Mouse (Mus musculus): ENCODE results near the gene Foxe3. TPM values are rescaled to one million over a fixed set of nuclear protein-coding genes. Genes with fewer than 3 reads are reported as not detected.
A peak's percentile ranks its signal among the peaks of the same experiment; 100 is the strongest.
"Not testable (repeated sequence)": the region's sequence is repeated elsewhere in the genome, so short reads cannot be mapped to it uniquely, and the experiment has no call there.

Gene Foxe3
- polyA plus RNA-seq (2016; fragmentation: Nextera tagmentation; extraction: Ambion mirVana), result not detected in 2 replicates

DNA sequence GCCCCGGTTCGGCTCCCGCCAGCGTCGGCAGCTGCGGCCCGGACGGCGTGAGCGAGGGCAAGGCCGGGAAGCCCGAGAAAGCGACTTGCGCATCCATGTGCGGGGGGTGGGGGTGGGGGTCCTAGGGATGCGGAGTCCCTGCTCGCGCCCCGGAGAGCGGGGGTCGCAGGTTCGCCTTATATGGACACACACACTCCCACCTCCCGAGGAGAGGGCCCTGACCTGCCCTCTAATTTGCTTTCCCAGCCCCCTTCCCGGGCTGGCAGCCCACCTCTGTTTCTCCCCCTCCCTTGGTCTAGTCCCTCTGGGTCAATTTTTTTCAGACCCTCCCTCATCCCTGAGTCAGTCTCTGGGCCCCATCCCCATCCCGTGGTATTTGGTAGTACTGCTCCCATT is at the start of gene Foxe3:
Gene Foxe3 (minus strand): TSS at position 97 of the 396 bp plus-strand sequence.
- no peak within 1 kb of the TSS for H3K9ac ChIP-seq
- peak within 1 kb of the TSS; percentile 39 for H3K4me3 ChIP-seq
- H3K9me3 ChIP-seq (replicated peaks), result no peaks in the 10 kb centered on the region
- peaks cover 7% of the 10 kb centered on the region; the same call in 1 of the 2 replicates for H3K4me1 ChIP-seq
- peaks cover 92% of the 10 kb centered on the region for H3K27me3 ChIP-seq (replicated peaks)
- WGBS (ENCODE audit: insufficient replicate concordance), result 4% methylated on average over 20 of the region's 25 CpGs
- peak within 1 kb of the TSS; percentile 59 for H3K4me2 ChIP-seq
- H3K27ac ChIP-seq, result no peak within 1 kb of the TSS
- no peak for ATAC-seq
- H3K36me3 ChIP-seq, result no peaks in the 10 kb centered on the region

DNA sequence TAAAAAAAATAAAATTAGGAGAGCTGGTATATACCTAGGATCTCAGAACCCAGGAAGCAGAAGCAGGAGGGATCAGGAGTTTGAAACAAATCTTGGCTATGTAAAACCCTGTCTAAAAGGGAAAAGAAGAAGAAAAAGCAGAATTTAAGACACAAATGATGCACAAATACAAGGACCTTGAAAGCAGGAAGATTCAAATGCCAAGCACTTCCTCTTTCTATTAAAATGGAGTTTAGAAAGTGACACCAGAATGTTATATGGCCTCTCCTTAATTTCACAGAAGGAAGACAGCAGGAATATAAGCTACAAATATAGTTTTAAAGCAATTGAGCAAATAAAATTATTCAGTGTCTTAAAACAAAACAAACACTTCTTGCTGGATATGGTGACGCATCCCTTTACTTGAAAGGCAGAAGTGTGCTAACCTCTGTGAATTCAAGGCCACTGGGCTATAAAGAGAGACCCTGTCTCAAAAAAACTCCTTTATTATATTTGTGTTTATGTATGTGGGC is 47.5 kb upstream of the Foxe3 start:
- 85% methylated on average over 1 of the region's 1 CpGs for WGBS (ENCODE audit: insufficient replicate concordance)
- Histone ChIP-seq H3K4me1 (no peaks in the 10 kb centered on the region), H3K4me3 (no peak overlapping the region), H3K27me3 (replicated peaks) (no peaks in the 10 kb centered on the region), H3K4me2 (no peak overlapping the region), H3K27ac (no peak overlapping the region), H3K9me3 (replicated peaks) (no peaks in the 10 kb centered on the region), H3K36me3 (peaks cover 9% of the 10 kb centered on the region), H3K9ac (no peak overlapping the region)
- no peak for ATAC-seq

DNA sequence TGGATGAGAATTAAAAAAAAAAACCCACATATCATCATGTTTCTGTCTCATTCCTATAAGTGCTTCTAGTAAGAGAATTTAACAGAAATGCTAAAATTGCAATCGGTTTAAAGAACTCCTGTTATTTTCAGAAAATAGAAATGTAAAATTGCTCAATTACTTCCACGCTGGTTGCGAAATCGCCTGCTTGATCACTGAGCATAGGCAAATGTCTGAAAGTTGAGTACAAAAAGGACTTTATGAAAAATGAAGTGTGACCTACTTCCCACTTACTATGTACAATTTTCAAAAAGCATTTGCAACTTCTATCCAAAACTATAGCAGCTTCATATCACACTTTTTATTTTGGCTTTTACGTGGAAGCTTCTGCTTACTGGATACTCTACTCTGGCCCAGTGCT is 44.9 kb upstream of the Foxe3 start:
- H3K4me3 ChIP-seq, result no peak overlapping the region
- H3K4me2 ChIP-seq, result no peak overlapping the region
- no peaks in the 10 kb centered on the region for H3K4me1 ChIP-seq
- WGBS (ENCODE audit: insufficient replicate concordance), result 81% methylated on average over 5 of the region's 5 CpGs
- ATAC-seq, result no peak
- no peaks in the 10 kb centered on the region for H3K27me3 ChIP-seq (replicated peaks)
- no peak overlapping the region for H3K27ac ChIP-seq
- no peaks in the 10 kb centered on the region for H3K9me3 ChIP-seq (replicated peaks)
- peaks cover 30% of the 10 kb centered on the region for H3K36me3 ChIP-seq
- H3K9ac ChIP-seq, result no peak overlapping the region

DNA sequence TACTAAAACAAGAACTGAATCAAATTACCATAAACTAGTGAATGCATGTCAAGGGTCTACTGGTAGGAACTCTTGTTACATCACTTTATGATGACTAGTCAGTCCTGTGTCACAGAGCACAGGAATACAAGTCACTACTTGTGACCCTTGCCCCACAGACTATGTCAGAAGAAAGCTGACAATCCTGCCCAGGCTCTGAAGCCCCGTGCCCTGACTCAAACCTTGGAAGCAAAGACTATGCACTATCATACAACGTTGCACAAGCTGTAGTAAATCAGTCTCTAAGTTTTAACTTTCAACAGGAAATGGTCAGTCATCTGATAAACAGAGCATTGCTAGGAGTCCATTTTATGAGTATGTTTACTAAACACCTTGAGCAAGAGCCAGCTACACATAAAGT is 35.1 kb upstream of the Foxe3 start:
- not testable (repeated sequence) for H3K4me1 ChIP-seq; ATAC-seq; H3K4me3 ChIP-seq; H3K9ac ChIP-seq; H3K27me3 ChIP-seq (replicated peaks); H3K4me2 ChIP-seq; H3K27ac ChIP-seq; H3K9me3 ChIP-seq (replicated peaks)
- WGBS (ENCODE audit: insufficient replicate concordance), result 63% methylated on average over 2 of the region's 2 CpGs
- peaks cover 52% of the 10 kb centered on the region for H3K36me3 ChIP-seq

DNA sequence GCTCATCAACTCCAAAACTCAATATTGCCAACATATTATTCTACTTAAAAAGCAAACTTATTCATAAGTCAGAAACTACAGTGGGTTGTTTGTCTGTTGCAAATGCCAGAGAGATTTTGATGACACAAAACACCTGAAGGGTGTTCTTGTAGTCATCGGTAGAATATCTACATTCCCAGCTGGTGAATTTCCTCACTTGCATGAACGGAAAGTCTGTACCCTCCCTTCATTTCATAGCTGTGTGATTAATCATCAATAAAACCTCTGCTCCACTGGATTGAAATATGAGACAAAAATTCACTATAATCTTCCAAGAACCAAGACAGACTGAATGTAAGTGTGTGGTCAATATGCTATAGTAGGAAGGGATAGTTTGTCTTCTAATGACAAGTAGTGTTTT is 33.7 kb upstream of the Foxe3 start:
- Histone ChIP-seq H3K27me3 (replicated peaks) (no peaks in the 10 kb centered on the region), H3K36me3 (peaks cover 39% of the 10 kb centered on the region), H3K4me1 (no peaks in the 10 kb centered on the region), H3K4me3 (no peak overlapping the region), H3K4me2 (no peak overlapping the region), H3K9me3 (replicated peaks) (no peaks in the 10 kb centered on the region), H3K9ac (no peak overlapping the region), H3K27ac (no peak overlapping the region)
- no peak for ATAC-seq
- WGBS (ENCODE audit: insufficient replicate concordance), result 86% methylated on average over 2 of the region's 2 CpGs

DNA sequence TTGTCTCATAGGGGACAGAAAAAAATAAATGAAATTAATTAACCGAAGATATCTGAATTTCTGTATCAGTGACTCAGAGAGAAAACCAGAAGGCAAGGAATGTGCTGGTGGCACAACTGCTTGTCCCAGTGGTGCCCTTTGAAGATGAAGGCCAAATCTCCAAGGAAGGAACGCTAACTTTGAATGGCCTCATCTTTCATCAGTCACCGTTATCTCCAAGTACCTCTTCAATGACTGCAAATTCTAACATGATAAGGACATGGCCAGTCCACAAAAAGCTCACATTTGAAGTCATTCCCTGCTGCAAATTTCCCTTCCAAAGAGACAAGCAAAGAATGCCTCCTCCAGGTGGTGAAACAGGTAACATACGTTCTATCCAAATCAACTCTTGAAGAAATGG is 33.0 kb upstream of the Foxe3 start:
- Histone ChIP-seq H3K4me3 (no peak overlapping the region), H3K36me3 (peaks cover 33% of the 10 kb centered on the region), H3K9ac (no peak overlapping the region), H3K4me1 (no peaks in the 10 kb centered on the region), H3K4me2 (no peak overlapping the region), H3K27ac (no peak overlapping the region), H3K9me3 (replicated peaks) (no peaks in the 10 kb centered on the region), H3K27me3 (replicated peaks) (no peaks in the 10 kb centered on the region)
- 84% methylated on average over 4 of the region's 4 CpGs for WGBS (ENCODE audit: insufficient replicate concordance)
- no peak for ATAC-seq

DNA sequence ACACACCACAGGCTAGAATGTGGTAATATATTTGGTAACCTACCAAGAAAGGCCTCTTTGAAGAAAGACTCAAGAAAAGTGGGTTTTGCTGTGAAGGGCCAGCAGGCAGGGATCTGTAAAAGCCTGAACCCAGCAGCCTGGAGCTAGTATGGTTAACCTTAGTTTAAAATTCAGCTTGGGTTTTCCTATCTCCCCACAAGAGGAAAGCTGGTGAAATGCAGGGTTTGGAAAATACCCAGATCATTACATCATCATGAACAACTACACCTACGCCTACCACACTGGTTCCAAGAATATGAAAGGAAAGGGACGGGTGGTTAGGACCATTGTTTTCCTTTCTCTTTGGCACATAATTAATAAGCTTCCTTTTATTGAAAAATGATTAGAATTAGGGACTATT is 32.4 kb upstream of the Foxe3 start:
- H3K27me3 ChIP-seq (replicated peaks), result no peaks in the 10 kb centered on the region
- H3K27ac ChIP-seq, result no peak overlapping the region
- no peak overlapping the region for H3K4me3 ChIP-seq
- no peak overlapping the region for H3K9ac ChIP-seq
- no peaks in the 10 kb centered on the region for H3K9me3 ChIP-seq (replicated peaks)
- H3K4me2 ChIP-seq, result no peak overlapping the region
- 83% methylated on average over 2 of the region's 2 CpGs for WGBS (ENCODE audit: insufficient replicate concordance)
- ATAC-seq, result no peak
- peaks cover 33% of the 10 kb centered on the region for H3K36me3 ChIP-seq
- no peaks in the 10 kb centered on the region for H3K4me1 ChIP-seq

DNA sequence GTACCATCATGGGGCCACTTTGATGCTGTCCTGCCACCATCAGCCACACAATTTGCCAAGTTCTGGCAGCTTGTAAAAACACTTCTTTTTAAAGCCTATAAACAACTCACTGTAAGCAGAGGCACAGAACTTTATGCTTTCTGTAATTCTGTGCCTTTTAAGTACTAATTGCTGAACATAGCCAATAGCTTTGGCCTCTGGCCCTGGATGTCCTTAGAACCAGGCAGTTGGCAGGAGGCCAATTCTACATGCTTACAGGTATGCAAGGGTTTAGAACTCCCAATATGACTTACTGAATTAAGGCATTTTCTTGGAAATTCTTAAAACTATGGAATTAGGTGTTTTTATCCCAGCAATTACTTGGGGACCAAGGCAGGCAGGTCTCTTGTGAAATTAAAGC is 31.6 kb upstream of the Foxe3 start:
- peaks cover 25% of the 10 kb centered on the region for H3K36me3 ChIP-seq
- H3K9me3 ChIP-seq (replicated peaks), result no peaks in the 10 kb centered on the region
- no peaks in the 10 kb centered on the region for H3K27me3 ChIP-seq (replicated peaks)
- H3K27ac ChIP-seq, result no peak overlapping the region
- no peak overlapping the region for H3K4me3 ChIP-seq
- ATAC-seq, result no peak
- no peaks in the 10 kb centered on the region for H3K4me1 ChIP-seq
- H3K9ac ChIP-seq, result no peak overlapping the region
- H3K4me2 ChIP-seq, result no peak overlapping the region

DNA sequence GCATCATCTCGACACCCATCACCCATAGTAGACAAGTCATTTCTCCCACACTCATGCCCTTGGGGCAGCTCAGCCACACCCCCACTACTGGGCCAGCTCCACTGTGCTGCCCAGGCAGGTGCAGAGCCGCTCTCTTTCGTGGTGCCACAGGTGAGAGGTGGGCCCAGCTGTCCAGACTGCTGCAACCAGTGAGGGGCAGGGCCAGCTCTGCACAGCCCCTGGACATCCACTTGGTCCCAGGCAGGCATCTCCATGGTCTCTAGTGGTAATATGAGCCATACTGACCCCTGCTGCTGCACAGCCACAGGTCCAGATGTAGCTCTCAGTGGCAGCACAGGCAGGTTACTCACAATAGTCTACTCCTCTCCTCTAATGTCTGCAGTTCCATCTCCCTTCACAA is 27.4 kb upstream of the Foxe3 start:
- ATAC-seq, result no peak
- Histone ChIP-seq H3K4me3 (no peak overlapping the region), H3K9ac (no peak overlapping the region), H3K4me2 (no peak overlapping the region), H3K27ac (no peak overlapping the region), H3K36me3 (no peaks in the 10 kb centered on the region), H3K27me3 (replicated peaks) (peaks cover 26% of the 10 kb centered on the region), H3K4me1 (no peaks in the 10 kb centered on the region), H3K9me3 (replicated peaks) (no peaks in the 10 kb centered on the region)
- 65% methylated on average over 3 of the region's 3 CpGs for WGBS (ENCODE audit: insufficient replicate concordance)

DNA sequence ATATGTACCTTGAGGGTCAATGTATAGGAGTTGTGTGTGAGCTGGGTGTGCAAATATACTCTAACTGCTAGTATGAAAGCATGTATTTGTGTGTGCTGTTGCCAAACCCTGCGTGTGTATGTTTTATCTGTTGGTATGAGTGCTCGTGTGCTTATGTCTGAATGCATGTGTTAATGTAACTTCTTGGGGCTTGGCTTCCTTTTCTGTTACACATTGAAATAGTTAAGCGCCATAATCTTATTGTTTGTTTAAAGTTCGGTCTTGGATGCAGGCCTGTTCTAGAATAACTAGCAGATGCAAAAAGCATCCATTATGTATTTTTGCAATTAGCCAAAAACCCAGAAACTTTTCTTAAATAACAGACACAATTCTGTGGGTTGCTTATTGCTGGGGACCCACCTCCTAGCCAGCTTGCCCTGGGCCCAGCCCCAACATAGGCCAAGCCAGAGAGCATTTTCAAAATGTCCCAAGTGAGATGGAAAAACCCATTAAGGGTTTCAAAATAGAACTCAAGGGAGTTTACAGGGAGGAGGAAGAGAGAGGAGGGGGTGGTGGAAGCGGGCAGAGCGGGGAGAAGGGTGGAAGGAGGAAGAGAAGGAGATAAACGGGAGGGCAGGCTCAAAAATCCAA is 22.2 kb upstream of the Foxe3 start:
- Histone ChIP-seq H3K4me1 (no peaks in the 10 kb centered on the region), H3K4me2 (no peak overlapping the region), H3K36me3 (no peaks in the 10 kb centered on the region), H3K9me3 (replicated peaks) (no peaks in the 10 kb centered on the region), H3K27me3 (replicated peaks) (peaks cover 59% of the 10 kb centered on the region), H3K4me3 (no peak overlapping the region), H3K9ac (no peak overlapping the region), H3K27ac (no peak overlapping the region)
- WGBS (ENCODE audit: insufficient replicate concordance), result 46% methylated on average over 7 of the region's 7 CpGs
- ATAC-seq, result no peak

DNA sequence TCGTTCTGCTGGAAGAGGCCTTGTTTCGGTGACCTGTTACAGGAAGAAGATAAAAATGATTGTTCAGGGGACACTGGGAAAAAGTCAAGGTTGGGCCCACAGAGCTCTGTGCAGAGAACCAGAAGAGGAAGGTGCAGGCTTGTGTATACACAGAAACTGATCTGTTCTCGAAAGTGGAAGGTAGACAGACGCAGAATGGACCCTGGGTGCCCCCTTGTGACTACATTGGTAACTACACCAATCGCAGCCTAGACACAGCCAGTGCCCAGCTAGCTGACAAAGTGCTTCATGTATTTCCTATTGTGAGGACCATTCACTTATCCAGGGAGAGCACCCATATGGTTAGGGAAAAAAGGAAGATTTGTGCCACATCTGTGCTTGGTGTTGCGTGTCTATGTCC is 21.6 kb upstream of the Foxe3 start:
- H3K4me2 ChIP-seq, result no peak overlapping the region
- no peak overlapping the region for H3K27ac ChIP-seq
- peak; percentile 60 for ATAC-seq
- H3K4me1 ChIP-seq, result no peaks in the 10 kb centered on the region
- no peaks in the 10 kb centered on the region for H3K9me3 ChIP-seq (replicated peaks)
- peaks cover 59% of the 10 kb centered on the region for H3K27me3 ChIP-seq (replicated peaks)
- 27% methylated on average over 6 of the region's 6 CpGs for WGBS (ENCODE audit: insufficient replicate concordance)
- H3K9ac ChIP-seq, result no peak overlapping the region
- H3K4me3 ChIP-seq, result no peak overlapping the region
- no peaks in the 10 kb centered on the region for H3K36me3 ChIP-seq

DNA sequence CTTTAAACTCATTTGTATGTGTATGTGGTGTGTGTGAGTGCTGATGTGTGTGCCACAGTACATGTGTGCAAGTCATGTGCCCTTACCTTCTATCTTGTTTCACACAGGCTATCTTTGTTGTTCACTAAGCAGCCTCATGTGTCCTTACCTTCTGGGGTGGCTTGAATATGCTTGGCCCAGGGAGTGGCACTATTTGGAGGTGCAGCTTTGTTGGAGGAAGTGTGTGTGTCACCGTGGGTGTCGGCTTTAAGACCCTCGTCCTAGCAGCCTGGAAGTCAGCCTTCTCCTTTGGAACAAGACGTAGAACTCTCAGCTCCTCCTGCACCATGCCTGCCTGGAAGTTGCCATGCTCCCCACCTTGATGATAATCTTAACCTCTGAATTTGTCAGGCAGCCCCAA is 20.6 kb upstream of the Foxe3 start:
- H3K36me3 ChIP-seq, result no peaks in the 10 kb centered on the region
- H3K4me1 ChIP-seq, result no peaks in the 10 kb centered on the region
- WGBS (ENCODE audit: insufficient replicate concordance), result 59% methylated on average over 4 of the region's 4 CpGs
- peaks cover 59% of the 10 kb centered on the region for H3K27me3 ChIP-seq (replicated peaks)
- H3K9me3 ChIP-seq (replicated peaks), result no peaks in the 10 kb centered on the region
- no peak overlapping the region for H3K4me3 ChIP-seq
- H3K4me2 ChIP-seq, result no peak overlapping the region
- H3K27ac ChIP-seq, result no peak overlapping the region
- no peak for ATAC-seq
- H3K9ac ChIP-seq, result no peak overlapping the region

DNA sequence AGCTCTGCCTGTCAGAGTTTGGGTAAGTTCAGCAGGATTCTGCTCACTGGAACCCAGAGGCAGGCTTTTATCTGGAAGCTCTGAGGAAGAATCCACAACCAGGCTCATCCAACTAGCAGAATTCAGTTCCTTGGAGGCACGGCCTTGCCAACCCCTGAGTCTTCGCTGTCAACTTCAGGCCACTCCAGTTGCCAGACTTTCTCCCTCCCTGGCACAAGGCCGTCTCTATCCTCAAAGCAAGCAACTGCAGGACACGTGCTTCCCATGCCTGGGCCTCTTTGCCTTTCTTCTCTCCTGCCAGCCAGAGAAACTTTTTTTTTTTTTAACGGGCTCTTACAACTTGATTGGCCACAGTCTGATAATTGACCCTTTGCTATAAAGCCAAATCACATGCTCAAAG is 19.2 kb upstream of the Foxe3 start:
- H3K9ac ChIP-seq, result no peak overlapping the region
- peaks cover 56% of the 10 kb centered on the region for H3K27me3 ChIP-seq (replicated peaks)
- H3K27ac ChIP-seq, result no peak overlapping the region
- H3K36me3 ChIP-seq, result no peaks in the 10 kb centered on the region
- 54% methylated on average over 5 of the region's 5 CpGs for WGBS (ENCODE audit: insufficient replicate concordance)
- no peak overlapping the region for H3K4me3 ChIP-seq
- H3K4me2 ChIP-seq, result no peak overlapping the region
- ATAC-seq, result no peak
- no peaks in the 10 kb centered on the region for H3K9me3 ChIP-seq (replicated peaks)
- no peaks in the 10 kb centered on the region for H3K4me1 ChIP-seq

Data from liver, embryonic 12.5 days (tissue).